Mouse (Mus musculus) adrenal gland, adult 8-10 months (tissue): Measurements from ENCODE around the gene Kalrn. TPM values are rescaled to one million over a fixed set of nuclear protein-coding genes. Genes with fewer than 3 reads are reported as not detected.

Experiments used
- DNase-seq: peaks from one replicate; pipeline ENCODE4 v3.0.0; 2022
- total RNA-seq, 4 experiments: library from RNA; stranded (reverse); gene quantifications; 2 replicates each; pipeline ENCODE4 v1.2.4; 2022

The Kalrn gene
- total RNA-seq, 4 experiments from 2014 or later = 11.2 to 18.8 (median 13.0) TPM

- no peak for DNase-seq
These were observed 228.1 kb downstream of the Kalrn start for GRCm38 (mm10) chr16:34344895-34345876.

DNA sequence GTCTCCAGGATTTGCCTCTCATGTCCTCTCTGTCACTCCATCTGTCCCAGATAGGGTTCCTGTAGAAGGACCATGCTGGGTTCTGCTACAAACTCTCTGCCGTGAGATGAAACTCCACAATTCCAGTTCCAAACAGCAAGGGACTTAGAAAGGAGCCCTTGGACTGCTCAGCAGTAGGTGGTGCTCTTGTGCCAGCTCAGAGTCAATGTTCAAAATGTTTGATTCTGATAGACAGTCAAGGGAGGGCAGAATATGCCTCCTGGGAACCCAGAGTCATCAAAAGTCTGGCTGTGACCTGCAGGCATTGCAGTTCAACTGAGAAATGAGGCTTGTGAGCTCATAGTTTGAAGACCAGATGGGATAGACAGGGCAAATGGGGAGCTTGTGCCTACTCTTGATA lies 229.4 kb downstream of the Kalrn start:
- DNase-seq = peak; percentile 29

DNA sequence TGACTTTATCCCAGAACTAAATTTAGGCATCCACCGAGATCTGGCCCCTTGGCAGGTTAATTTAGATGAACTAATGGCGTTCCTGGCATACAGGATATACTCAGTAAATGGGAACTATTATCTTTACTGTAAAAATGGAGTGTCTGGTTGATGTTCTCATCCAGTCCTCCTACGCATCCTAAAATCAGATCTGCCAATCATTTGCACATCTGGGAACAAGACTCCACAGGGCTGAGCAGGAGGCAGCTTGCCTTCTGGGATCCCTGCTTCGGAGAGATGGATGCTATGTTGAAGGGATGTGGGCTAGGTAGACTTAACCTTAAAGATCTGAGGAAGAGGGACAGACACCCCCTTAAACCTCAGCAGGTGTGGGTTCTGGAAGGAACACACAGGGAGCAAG lies 230.2 kb downstream of the Kalrn start:
- DNase-seq = no peak

DNA sequence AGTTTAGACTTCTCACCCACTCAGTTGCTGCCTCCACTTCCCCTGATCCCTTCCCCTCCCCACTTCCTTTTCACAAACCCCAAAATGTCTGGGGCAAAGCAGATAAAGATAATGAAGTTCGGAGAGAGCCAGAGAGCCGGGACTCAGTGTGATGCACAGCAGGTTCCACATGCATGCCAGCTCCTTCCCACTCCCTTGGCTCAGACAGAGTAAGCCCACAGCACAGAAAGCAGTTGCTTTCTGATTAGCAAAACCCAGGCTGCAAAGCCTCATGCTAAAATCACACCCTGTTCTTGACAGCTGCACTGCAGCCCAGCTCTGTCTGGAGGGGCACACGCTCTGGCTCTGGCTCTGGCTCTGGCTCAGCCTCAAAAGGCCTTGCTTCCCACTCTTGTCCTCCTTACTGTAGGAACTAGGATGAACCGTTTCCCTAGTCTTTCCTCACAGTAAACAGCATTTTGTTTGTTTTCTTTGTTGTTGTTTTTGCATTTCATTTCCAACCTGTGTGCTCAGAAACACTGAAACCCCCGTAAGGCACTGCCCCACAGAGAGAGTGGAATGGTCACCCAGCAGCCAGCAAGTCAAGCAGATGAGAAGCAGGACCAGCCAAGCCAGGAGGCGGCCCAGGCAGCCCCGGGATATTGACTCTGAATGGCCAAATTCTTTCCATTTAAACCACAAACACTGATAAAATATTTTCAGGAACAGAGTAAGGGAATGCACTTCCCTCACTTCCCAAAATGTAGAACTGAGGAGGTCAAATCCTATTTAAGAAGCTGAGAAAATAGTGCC lies 230.8 kb downstream of the Kalrn start:
- DNase-seq = no peak

DNA sequence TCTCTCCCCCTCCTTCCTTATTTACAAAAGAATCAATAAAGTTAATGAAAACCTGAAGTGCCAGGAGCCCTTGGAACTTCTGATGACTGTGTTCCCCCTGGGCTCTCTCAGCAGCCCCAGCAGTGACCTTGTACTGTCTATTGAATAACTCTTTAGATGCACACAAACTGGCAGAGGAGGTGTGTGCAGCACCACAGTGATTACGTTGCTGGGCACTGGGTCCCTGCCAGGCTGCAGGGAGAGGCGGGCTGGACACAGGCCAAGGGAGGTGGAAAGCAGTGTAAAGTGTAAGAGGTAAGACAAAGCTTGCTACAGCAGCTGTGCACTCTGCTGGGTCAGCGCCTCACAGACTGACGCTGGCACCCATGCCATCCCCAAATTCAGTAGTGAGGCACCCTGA lies 238.4 kb downstream of the Kalrn start:
- no peak for DNase-seq

GRCm38 (mm10) chr16:34331630-34332029 lies 241.7 kb downstream of the Kalrn start:
- no peak for DNase-seq

DNA sequence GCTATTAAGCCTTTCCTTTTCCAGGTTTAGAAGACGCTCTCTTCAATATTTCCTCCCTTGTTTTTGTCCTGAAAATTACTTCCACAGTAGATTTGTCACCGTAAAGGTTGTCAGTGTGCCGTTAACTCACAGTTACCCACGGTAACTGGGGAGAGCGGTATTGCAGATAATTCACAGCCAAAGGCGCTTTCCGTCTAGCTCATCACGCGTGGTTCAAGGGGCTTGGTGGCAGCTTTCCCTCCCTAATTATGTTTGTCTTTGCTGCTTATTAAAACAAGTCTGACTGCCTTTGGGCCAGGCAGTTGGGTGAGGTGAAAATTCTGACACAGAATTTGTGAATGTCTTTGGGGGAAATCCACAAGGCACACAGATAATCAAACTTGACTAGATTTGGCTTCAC lies 243.5 kb downstream of the Kalrn start:
- no peak for DNase-seq

DNA sequence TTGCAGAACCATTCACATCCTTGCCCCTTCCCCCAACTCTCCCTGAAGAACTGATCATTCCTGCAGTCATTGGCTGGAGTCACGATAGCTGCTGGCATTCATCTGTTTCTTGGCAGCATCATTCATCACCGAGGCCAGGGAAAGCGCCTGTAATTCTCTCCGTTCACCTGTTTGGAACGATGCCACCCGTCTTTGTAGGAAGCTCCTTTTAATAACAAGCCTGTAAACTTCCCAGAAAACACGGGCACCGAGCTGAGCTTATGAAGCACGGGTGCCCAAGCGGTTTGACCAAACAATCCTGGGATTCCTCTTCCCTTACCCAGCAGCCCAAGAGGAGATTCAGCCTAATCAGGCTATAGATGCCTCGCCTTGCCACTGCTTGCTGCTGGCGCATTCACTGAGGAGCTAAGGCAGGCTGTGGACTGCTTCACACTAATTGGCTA lies 243.9 kb downstream of the Kalrn start:
- DNase-seq = no peak

DNA sequence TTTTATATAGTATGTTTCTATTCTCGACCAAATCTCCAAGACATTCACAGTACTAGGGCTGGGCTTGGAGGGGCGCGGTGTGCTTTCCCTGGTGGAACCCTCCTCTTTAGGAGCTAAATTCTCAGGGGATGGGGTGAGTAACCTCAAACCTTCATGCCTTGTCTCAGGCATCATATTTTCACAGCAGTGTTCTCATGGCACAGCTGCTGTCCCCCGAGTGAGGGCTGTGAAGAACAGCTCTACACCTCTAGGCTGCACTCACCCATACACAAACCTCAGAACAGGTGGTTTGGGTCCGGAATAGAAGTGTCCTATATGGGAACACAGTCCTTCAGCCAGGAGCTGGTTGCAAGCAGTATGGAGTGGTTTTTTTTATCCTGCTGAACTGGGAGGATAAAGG lies 245.4 kb downstream of the Kalrn start:
- no peak for DNase-seq

GRCm38 (mm10) chr16:34325869-34326268 lies 247.5 kb downstream of the Kalrn start:
- DNase-seq = no peak

GRCm38 (mm10) chr16:34325161-34325560 lies 248.2 kb downstream of the Kalrn start:
- no peak for DNase-seq

- no peak for DNase-seq
These were observed 248.6 kb downstream of the Kalrn start for GRCm38 (mm10) chr16:34324735-34325134.

GRCm38 (mm10) chr16:34323496-34323895 lies 249.8 kb downstream of the Kalrn start:
- DNase-seq = no peak

GRCm38 (mm10) chr16:34322546-34322945 lies 250.8 kb downstream of the Kalrn start:
- DNase-seq = no peak

DNA sequence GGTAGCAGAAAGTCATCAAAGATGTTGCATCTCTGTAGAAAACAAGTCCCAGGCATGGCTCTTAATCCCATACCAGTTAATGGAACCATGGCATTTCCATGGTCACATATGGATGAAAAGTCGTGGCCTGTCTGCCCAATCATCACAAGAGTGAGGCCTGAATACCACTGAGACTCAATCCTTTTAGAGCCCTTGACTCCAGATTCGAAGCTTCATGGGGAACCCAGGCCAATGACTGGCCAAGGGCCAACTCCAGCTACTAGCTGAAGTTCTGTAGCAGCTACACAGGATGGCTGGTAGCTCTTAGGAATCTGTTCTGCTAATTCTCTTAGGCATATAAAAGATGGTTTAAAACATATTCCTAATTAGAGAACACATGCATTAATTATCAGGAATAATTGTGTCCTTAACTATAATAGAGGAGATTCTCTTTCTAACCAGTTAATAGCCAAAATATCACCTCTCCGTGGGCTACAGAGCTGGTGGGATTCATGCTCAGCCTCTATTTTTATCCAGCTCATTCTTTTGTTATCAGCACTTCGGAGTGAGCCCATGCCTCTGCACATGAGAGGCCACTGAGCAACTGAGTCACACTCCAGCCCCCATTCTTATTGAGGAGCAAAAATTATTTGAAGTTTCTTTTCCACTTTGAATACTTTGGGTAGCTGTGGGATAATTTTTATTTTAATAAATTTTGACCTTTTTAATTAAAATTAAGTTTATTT lies 252.1 kb downstream of the Kalrn start:
- no peak for DNase-seq

DNA sequence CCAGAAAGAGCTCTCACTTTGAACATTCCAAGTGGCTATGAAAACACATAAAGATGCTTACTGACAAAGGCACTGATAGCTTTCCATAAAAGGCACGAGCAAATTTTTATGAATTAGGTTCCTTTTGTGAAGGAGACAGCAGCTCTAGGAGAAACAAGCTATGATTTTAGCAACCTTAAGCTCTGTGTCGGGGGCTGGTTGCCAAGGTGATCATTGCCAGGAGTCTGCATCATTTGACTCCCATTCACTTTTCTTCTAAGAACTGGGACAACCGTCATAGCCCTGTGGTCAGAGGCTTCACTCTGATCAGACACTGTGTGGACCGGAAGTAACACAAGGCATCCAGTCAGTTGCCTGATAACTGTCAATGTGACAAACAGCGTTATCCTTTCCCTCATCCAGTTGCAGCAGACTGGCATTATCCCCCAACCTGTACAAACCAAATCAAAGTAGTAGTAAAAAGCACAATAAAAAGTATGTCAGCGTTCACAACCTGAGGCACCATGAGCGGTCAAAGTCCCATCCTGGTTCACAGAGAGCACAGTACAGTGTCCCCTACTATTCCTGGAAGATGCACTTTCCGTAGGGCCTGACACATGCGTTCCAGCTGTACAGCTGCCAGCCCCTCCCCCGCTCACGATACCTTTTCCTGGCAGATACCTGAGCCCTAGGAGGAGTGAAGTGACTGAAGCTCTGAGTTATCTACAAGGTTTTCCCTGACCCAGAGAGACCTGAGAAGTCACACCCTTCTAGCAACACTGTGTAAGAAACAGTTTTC lies 253.1 kb downstream of the Kalrn start:
- no peak for DNase-seq

DNA sequence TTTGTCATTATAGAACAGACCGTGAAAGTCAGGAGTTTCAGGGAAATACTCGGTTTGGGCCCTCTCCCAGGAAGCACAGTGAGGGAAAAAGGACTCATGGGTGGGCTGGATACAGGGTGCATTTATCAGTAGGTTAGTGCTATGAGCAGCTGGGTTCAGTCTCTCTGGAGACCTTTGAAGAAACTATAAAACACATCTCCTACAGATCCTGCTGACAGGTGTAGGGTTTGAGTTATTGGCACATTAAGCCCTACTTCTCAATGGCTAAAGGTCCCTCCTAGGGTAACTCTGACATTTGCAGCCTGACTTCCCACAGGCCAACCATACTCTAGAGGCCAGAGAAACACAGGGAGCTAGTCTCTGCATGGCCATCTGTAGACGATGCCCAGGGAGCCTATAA lies 256.2 kb downstream of the Kalrn start:
- no peak for DNase-seq

DNA sequence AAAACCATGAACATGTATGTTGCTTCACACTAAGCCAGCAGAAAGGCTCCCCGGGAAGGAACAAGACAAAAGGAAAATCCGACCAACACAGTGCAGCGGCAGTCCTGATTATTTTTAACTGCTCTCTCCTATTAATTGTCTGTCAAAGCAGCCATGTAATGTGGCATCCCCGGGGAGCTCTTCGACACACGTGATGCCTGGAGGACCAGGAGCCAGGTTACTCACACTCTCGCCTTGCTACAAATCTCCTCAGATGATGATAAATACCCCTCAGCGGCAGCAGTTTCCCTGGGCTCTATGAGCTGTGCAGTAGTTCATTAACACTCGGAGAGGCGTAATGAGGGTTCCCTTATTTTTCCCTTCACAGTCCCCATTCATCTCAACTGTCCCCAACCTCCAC lies 257.1 kb downstream of the Kalrn start:
- DNase-seq = no peak

- DNase-seq = no peak
These were observed 259.3 kb downstream of the Kalrn start for GRCm38 (mm10) chr16:34314071-34314470.

- DNase-seq = no peak
These were observed 261.8 kb downstream of the Kalrn start for GRCm38 (mm10) chr16:34311577-34311976.

GRCm38 (mm10) chr16:34310363-34310762 lies 263.0 kb downstream of the Kalrn start:
- no peak for DNase-seq

GRCm38 (mm10) chr16:34308324-34308723 lies 265.0 kb downstream of the Kalrn start:
- no peak for DNase-seq
